Mouse (Mus musculus): Measurements from ENCODE around the gene Tex2. TPM values are rescaled to one million over a fixed set of nuclear protein-coding genes. Genes with fewer than 3 reads are reported as not detected.
"Not testable (repeated sequence)": the region's sequence is repeated elsewhere in the genome, so short reads cannot be mapped to it uniquely, and the experiment has no call there.

Gene Tex2
- polyA plus RNA-seq, 1 experiment from 2014 or later = 14.4 TPM

DNA sequence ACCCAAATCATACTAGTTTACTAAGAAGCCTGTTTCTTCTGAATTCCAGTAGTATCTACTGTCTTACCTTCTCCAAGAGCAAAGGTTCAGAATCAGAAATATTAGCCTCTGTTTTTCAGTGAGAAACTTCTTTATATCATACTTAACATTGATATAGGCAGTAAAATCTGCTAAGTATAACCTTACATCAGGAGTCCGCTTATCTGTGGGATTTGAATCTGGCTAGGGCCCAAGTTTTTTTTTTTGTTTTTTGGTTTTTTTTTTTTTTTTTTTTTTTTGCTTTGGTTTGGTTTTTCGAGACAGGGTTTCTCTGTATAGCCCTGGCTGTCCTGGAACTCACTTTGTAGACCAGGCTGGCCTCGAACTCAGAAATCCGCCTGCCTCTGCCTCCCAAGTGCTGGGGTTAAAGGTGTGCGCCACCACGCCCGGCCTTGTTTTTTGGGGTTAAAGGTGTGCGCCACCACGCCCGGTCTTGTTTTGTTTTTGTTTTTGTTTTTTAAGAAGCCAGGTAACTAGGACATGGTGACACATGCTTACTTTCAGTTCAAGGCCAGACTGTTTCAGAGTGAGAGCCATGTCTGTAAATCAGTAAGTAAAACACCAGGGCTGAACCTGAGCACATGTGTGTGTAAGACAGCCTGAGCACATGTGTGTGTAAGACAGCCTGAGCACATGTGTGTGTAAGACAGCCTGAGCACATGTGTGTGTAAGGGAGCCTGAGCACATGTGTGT, 35.4 kb downstream of the Tex2 start:
- H3K4me1 ChIP-seq (ENCODE audit: control insufficient read depth in 2 of 2, insufficient read depth in 2 of 2, low read length in 2 of 2) = peaks cover 21 to 30% of the 10 kb centered on the region in 2 experiments
- not testable (repeated sequence) for H3K4me3 ChIP-seq (ENCODE audit: control insufficient read depth in 1 of 2, insufficient read depth in 1 of 2, low read depth in 1 of 2, low read length in 2 of 2); H3K27ac ChIP-seq (replicated peaks in 1 of 2; ENCODE audit: control insufficient read depth in 1 of 2, insufficient read depth in 1 of 2, low read depth in 2 of 2, low read length in 2 of 2); H3K27me3 ChIP-seq (ENCODE audit: control insufficient read depth, insufficient read depth, low read length); H3K4me2 ChIP-seq (ENCODE audit: low read length); H3K36me3 ChIP-seq (ENCODE audit: control insufficient read depth, insufficient read depth, low read length); ATAC-seq (ENCODE audit: insufficient number of reproducible peaks, insufficient read depth, low FRiP score, low read depth); H3K9me3 ChIP-seq (ENCODE audit: control insufficient read depth, low read length); H3K9ac ChIP-seq (ENCODE audit: low read length)
- 97% methylated on average over 10 of the region's 10 CpGs for WGBS

DNA sequence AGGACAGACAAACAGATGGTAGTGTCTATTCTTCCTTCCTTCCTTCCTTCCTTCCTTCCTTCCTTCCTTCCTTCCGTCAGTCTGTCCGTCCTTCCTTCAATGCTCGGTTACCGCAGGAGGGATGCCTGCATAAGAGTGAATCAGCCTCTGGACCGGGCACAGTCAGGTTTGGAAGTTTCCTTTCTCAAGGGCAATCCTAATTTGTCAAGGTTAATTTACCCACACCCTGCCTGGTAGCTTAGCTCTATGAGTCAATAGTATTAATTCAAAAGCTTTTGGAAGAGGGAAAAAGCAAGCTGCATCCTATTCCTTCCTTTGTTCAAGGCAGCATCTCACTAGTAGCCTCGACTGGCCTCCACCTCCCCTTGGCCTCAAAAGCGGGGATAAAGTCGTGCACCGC, 38.8 kb downstream of the Tex2 start:
- no peaks in the 10 kb centered on the region for H3K27me3 ChIP-seq (ENCODE audit: control insufficient read depth, insufficient read depth, low read length)
- H3K4me3 ChIP-seq (ENCODE audit: control insufficient read depth in 1 of 2, insufficient read depth in 1 of 2, low read depth in 1 of 2, low read length in 2 of 2) = no peak overlapping the region
- H3K36me3 ChIP-seq (ENCODE audit: control insufficient read depth, insufficient read depth, low read length) = no peaks in the 10 kb centered on the region
- H3K4me2 ChIP-seq (ENCODE audit: low read length) = no peak overlapping the region
- no peaks in the 10 kb centered on the region for H3K9me3 ChIP-seq (ENCODE audit: control insufficient read depth, low read length)
- H3K27ac ChIP-seq (replicated peaks in 1 of 2; ENCODE audit: control insufficient read depth in 1 of 2, insufficient read depth in 1 of 2, low read depth in 2 of 2, low read length in 2 of 2) = no peak overlapping the region
- whole genome bisulfite sequencing = 80% methylated on average over 9 of the region's 9 CpGs
- ATAC-seq (ENCODE audit: insufficient number of reproducible peaks, insufficient read depth, low FRiP score, low read depth) = no peak
- no peak overlapping the region for H3K9ac ChIP-seq (ENCODE audit: low read length)
- peaks cover 34 to 43% of the 10 kb centered on the region in 2 experiments for H3K4me1 ChIP-seq (ENCODE audit: control insufficient read depth in 2 of 2, insufficient read depth in 2 of 2, low read length in 2 of 2)

DNA sequence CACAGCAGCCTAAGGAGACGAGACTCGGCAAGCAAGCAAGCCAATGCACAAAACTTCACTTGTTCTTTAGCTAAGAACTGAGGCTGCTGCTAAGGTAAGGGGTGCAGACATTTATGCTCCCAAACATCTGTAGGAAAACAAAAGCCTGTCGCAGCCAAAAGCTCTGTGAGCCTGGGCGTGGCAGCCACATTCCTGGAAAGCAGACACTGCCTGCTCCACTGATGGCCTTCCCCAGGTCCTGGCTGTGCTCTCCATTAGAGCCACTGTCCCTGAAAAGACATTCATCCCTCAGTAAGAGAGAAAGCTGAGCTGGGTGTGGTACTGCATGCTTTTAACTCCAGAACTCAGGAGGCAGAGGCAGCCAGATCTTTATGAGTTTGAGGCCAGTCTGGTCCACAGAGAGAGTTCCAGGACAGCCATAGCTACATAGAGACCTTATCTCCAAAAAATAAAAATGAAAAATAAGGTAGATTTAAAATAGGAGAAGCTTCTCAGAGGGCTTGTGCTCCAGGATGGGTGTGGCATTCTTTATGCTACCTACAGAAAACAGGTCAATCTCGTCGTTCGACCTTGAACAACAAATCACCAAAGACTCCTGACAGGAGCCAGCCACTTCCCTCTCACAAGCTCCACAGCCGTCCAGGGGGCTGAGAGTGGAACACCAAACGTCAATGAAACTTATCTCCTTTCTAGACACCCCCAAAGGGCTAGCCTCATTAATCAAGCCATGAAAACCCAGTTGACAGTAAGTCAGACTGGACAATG, 39.6 kb downstream of the Tex2 start:
- Histone ChIP-seq H3K4me3 (ENCODE audit: control insufficient read depth in 1 of 2, insufficient read depth in 1 of 2, low read depth in 1 of 2, low read length in 2 of 2) (no peak overlapping the region), H3K4me1 (ENCODE audit: control insufficient read depth in 2 of 2, insufficient read depth in 2 of 2, low read length in 2 of 2) (peaks cover 31 to 43% of the 10 kb centered on the region in 2 experiments), H3K27ac (replicated peaks in 1 of 2; ENCODE audit: control insufficient read depth in 1 of 2, insufficient read depth in 1 of 2, low read depth in 2 of 2, low read length in 2 of 2) (peak overlapping the region; percentile 0 to 73; a peak in 2 of 4 replicates), H3K36me3 (ENCODE audit: control insufficient read depth, insufficient read depth, low read length) (no peaks in the 10 kb centered on the region), H3K9ac (ENCODE audit: low read length) (peak overlapping the region; percentile 28; the same call in 1 of the 2 replicates), H3K9me3 (ENCODE audit: control insufficient read depth, low read length) (no peaks in the 10 kb centered on the region), H3K27me3 (ENCODE audit: control insufficient read depth, insufficient read depth, low read length) (no peaks in the 10 kb centered on the region), H3K4me2 (ENCODE audit: low read length) (peak overlapping the region; percentile 11; the same call in 1 of the 2 replicates)
- no peak for ATAC-seq (ENCODE audit: insufficient number of reproducible peaks, insufficient read depth, low FRiP score, low read depth)
- 41% methylated on average over 9 of the region's 9 CpGs for WGBS

DNA sequence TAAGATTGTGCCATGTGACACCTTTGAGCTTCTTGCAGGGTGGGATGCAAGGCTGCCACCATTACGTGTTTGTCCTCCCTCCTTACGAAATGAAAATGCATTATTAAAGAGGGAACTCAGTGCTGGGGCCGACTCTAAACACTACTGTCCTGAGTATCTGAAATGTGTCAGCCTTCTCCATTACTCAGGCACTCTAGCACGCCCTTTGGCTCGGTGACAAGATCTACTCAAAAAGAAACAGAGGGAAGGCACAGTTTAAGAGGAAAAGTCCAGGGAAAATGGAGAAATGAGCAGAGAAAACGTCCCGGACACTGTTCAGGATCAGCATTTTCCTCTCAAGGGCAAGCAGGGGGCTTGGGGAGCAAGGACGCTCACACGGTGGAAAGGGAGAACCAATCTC, 40.3 kb downstream of the Tex2 start:
- H3K4me2 ChIP-seq (ENCODE audit: low read length) = peak overlapping the region; percentile 11
- no peaks in the 10 kb centered on the region for H3K27me3 ChIP-seq (ENCODE audit: control insufficient read depth, insufficient read depth, low read length)
- H3K9me3 ChIP-seq (ENCODE audit: control insufficient read depth, low read length) = no peaks in the 10 kb centered on the region
- H3K4me1 ChIP-seq (ENCODE audit: control insufficient read depth in 2 of 2, insufficient read depth in 2 of 2, low read length in 2 of 2) = peaks cover 33 to 43% of the 10 kb centered on the region in 2 experiments
- H3K36me3 ChIP-seq (ENCODE audit: control insufficient read depth, insufficient read depth, low read length) = peaks cover 2% of the 10 kb centered on the region
- H3K4me3 ChIP-seq (ENCODE audit: control insufficient read depth in 1 of 2, insufficient read depth in 1 of 2, low read depth in 1 of 2, low read length in 2 of 2) = no peak overlapping the region
- no peak for ATAC-seq (ENCODE audit: insufficient number of reproducible peaks, insufficient read depth, low FRiP score, low read depth)
- H3K9ac ChIP-seq (ENCODE audit: low read length) = peak overlapping the region; percentile 28; the same call in 1 of the 2 replicates
- WGBS = 48% methylated on average over 9 of the region's 9 CpGs
- peak overlapping the region; percentile 0 to 73; a peak in 2 of 4 replicates for H3K27ac ChIP-seq (replicated peaks in 1 of 2; ENCODE audit: control insufficient read depth in 1 of 2, insufficient read depth in 1 of 2, low read depth in 2 of 2, low read length in 2 of 2)

DNA sequence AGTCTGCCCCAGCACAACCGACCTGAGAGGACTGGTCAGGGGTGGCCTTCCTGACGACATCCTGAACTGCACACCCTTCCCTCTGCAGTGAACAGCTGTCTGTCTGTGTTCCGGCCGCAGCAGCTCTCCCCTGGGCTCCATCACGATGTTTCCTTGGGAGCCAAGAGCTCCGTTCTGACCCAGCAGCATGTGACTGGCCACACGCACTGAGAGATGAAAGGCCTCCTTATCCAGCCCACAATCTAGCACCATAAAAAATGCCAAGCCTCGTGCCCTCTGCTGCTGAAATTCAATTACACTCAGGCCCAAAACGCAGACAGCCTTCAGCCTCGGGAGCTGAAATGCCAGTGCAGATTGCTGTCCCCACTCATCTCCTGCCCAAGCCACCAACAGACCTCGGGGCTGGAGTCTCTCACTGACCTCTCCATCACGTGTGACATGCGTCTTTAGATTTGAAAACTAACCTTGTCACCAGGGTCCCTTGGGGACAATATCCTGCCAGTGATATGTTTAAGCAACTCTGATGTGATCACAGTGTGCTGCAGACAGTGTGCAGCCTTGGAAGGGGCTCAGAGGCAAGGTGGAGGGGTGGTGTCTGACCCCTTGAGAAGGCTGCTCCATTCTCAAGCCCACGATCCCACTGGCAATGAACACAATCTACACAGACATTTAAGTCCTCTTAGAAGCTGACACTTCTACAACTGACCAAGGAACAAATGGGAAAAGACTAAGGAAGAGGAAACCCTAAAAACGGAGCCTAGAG, 41.0 kb downstream of the Tex2 start:
- Histone ChIP-seq H3K27ac (replicated peaks in 1 of 2; ENCODE audit: control insufficient read depth in 1 of 2, insufficient read depth in 1 of 2, low read depth in 2 of 2, low read length in 2 of 2) (0 out of 4 replicates have a peak overlapping the region, but pooled peaks of 1 of the 2 experiments have one; percentile 73), H3K9ac (ENCODE audit: low read length) (peak overlapping the region; percentile 35), H3K9me3 (ENCODE audit: control insufficient read depth, low read length) (no peaks in the 10 kb centered on the region), H3K4me2 (ENCODE audit: low read length) (no peak overlapping the region), H3K36me3 (ENCODE audit: control insufficient read depth, insufficient read depth, low read length) (peaks cover 10% of the 10 kb centered on the region), H3K4me1 (ENCODE audit: control insufficient read depth in 2 of 2, insufficient read depth in 2 of 2, low read length in 2 of 2) (peaks cover 40 to 45% of the 10 kb centered on the region in 2 experiments), H3K27me3 (ENCODE audit: control insufficient read depth, insufficient read depth, low read length) (no peaks in the 10 kb centered on the region), H3K4me3 (ENCODE audit: control insufficient read depth in 1 of 2, insufficient read depth in 1 of 2, low read depth in 1 of 2, low read length in 2 of 2) (no peak overlapping the region)
- 32% methylated on average over 15 of the region's 15 CpGs for WGBS
- no peak; the same call in 1 of the 2 replicates for ATAC-seq (ENCODE audit: insufficient number of reproducible peaks, insufficient read depth, low FRiP score, low read depth)

DNA sequence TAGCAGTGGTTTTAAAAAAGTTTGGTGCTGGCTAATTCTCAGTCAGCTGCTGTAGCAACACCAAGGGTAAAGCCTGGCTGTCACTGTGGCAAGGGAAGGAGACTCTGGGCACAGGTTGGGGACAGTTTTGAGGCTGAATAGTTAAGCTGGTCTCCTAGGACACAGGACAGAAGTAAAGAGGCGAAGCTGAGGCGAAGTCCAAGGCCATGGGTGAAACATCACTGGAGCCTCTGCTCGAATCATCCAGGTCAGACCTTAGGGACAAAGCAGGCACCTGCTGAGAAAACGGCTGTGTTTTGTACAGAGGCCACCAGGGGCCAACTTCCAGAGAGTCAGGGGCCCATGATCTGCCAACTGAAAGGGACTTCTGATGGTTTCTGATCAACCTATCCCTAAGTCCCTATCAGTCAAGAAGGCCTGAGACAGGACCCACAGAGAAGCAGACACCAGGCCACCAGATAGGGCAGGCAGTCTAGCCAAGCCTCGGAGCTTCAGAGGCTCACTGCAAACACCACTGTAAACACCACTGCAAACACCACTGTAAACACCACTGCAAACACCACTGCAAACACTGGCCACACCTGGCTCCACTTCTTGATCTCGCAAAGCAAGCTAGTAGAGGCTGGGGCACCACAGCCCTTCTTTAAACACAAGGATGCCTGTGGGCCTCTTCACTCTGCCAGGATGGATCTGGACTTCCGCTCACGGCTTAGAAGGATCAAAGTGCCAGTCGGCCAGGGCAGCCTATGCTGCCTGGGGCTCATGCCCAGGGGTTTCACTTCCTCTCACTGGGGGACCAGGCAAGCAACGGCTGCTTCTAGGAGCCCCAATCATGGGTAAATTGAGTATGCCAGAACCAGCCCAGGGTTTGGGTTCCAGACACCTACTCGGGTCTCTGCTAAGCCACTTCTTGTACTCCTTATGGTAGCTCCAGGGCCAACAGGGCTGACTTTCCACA, 41.9 kb downstream of the Tex2 start:
- Histone ChIP-seq H3K9me3 (ENCODE audit: control insufficient read depth, low read length) (no peaks in the 10 kb centered on the region), H3K4me3 (ENCODE audit: control insufficient read depth in 1 of 2, insufficient read depth in 1 of 2, low read depth in 1 of 2, low read length in 2 of 2) (no peak overlapping the region), H3K36me3 (ENCODE audit: control insufficient read depth, insufficient read depth, low read length) (peaks cover 19% of the 10 kb centered on the region), H3K4me2 (ENCODE audit: low read length) (no peak overlapping the region), H3K27ac (replicated peaks in 1 of 2; ENCODE audit: control insufficient read depth in 1 of 2, insufficient read depth in 1 of 2, low read depth in 2 of 2, low read length in 2 of 2) (no peak overlapping the region), H3K4me1 (ENCODE audit: control insufficient read depth in 2 of 2, insufficient read depth in 2 of 2, low read length in 2 of 2) (peaks cover 41% of the 10 kb centered on the region in 2 experiments), H3K9ac (ENCODE audit: low read length) (peak overlapping the region; percentile 35), H3K27me3 (ENCODE audit: control insufficient read depth, insufficient read depth, low read length) (no peaks in the 10 kb centered on the region)
- whole genome bisulfite sequencing = 83% methylated on average over 11 of the region's 11 CpGs
- ATAC-seq (ENCODE audit: insufficient number of reproducible peaks, insufficient read depth, low FRiP score, low read depth) = no peak
